Mouse (Mus musculus) neural tube, embryonic 13.5 days (tissue): ENCODE results near the gene Impad1. TPM values are rescaled to one million over a fixed set of nuclear protein-coding genes. Genes with fewer than 3 reads are reported as not detected.

Source experiments
- ATAC-seq: fragments of 200-750 bp; cut with Nextera tagmentation; 2 replicates; pipeline ENCODE4 v1.8.0; 2017; ENCODE audit warnings: low read depth, mild to moderate bottlenecking, moderate TSS enrichment, moderate library complexity
- H3K27ac ChIP-seq: fragments of 300-500 bp; sonication (generic); replicated peaks from 2 replicates; pipeline ENCODE4 v1.5.1; 2015; ENCODE audit warnings: moderate library complexity, mild to moderate bottlenecking, inconsistent platforms
- H3K27me3 ChIP-seq: fragments of 300-500 bp; sonication (generic); 2 replicates; pipeline ENCODE4 v1.6.1; 2015; ENCODE audit warnings: mild to moderate bottlenecking, inconsistent platforms
- H3K36me3 ChIP-seq: fragments of 300-500 bp; sonication (generic); 2 replicates; pipeline ENCODE4 v1.6.1; 2015; ENCODE audit warnings: mild to moderate bottlenecking, inconsistent platforms
- H3K4me1 ChIP-seq: fragments of 300-500 bp; sonication (generic); replicated peaks from 2 replicates; pipeline ENCODE4 v1.6.1; 2015; ENCODE audit warnings: inconsistent platforms
- H3K4me2 ChIP-seq: fragments of 300-500 bp; sonication (generic); 2 replicates; pipeline ENCODE4 v1.6.1; 2015; ENCODE audit warnings: inconsistent platforms, mild to moderate bottlenecking, moderate library complexity
- H3K4me3 ChIP-seq: fragments of 300-500 bp; sonication (generic); 2 replicates; pipeline ENCODE4 v1.5.1; 2015; ENCODE audit warnings: mild to moderate bottlenecking, inconsistent platforms
- H3K9ac ChIP-seq: fragments of 300-500 bp; sonication (generic); 2 replicates; pipeline ENCODE4 v1.6.1; 2015; ENCODE audit warnings: moderate library complexity, mild to moderate bottlenecking, inconsistent platforms
- H3K9me3 ChIP-seq: fragments of 300-500 bp; sonication (generic); 2 replicates; pipeline ENCODE4 v1.6.1; 2016; ENCODE audit warnings: inconsistent platforms
- whole genome bisulfite sequencing: fragments of 180-500 bp; shearing (Covaris S2); methylation state at CpG from one replicate; pipeline ENCODE4 v1.1.7; 2015; 5-methylcytosine and 5-hydroxymethylcytosine counted together
- polyA plus RNA-seq: library from polyadenylated mRNA; unstranded; fragments of >200 nt; fragmentation: Nextera tagmentation; extraction: Ambion mirVana; gene quantifications from 2 replicates; pipeline ENCODE4 v1.2.1, GENCODE M21; 2015

Gene Impad1
- polyA plus RNA-seq, 1 experiment from 2014 or later = 32.3 TPM

- H3K27ac ChIP-seq = no peak overlapping the region
- no peaks in the 10 kb centered on the region for H3K4me1 ChIP-seq
- H3K4me3 ChIP-seq = no peak overlapping the region
- ATAC-seq = no peak
- H3K9ac ChIP-seq = no peak overlapping the region
- no peak overlapping the region for H3K4me2 ChIP-seq
- H3K27me3 ChIP-seq = no peaks in the 10 kb centered on the region
- 0 out of 2 replicates have a peak, but pooled peaks cover 12% of the 10 kb centered on the region for H3K9me3 ChIP-seq
- peaks cover 39% of the 10 kb centered on the region for H3K36me3 ChIP-seq
These were observed 13.8 kb downstream of the Impad1 start for GRCm38 (mm10) chr4:4779265-4779770.

DNA sequence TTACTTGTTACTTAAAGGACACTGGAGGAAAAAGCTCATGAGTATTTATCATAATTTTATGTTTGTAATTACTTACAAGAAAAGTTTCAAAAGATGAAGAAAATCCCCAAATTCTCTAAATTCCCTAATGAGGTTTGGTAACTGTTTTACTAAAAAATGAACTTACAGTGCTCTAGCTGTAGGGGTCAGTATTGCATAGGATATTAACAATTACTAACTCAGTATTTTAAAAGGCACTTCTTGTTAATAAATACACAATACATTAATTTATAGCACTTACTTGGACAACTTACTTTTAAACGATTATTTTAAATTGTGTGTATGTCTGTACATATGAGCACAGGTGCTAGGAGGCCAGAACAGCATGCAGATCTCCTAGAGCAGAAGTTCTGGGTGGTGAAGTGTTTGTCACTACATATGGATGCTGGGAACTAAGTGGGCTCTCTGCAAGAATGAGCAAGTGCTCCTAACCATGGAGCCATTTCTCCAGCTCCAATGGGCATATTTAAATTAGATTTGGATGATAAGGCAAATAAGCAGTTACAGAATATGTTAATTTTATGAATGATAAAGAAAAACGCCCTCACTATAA is 21.5 kb downstream of the Impad1 start:
- Histone ChIP-seq H3K36me3 (peaks cover 27% of the 10 kb centered on the region), H3K9me3 (no peaks in the 10 kb centered on the region), H3K27me3 (no peaks in the 10 kb centered on the region), H3K27ac (no peak overlapping the region), H3K4me3 (no peak overlapping the region), H3K4me2 (no peak overlapping the region), H3K9ac (no peak overlapping the region), H3K4me1 (no peaks in the 10 kb centered on the region)
- ATAC-seq = no peak
- WGBS = 71% methylated on average over 2 of the region's 2 CpGs

- Histone ChIP-seq H3K27ac (no peak overlapping the region), H3K4me1 (no peaks in the 10 kb centered on the region), H3K27me3 (no peaks in the 10 kb centered on the region), H3K4me2 (no peak overlapping the region), H3K9me3 (no peaks in the 10 kb centered on the region), H3K4me3 (no peak overlapping the region), H3K36me3 (peaks cover 19% of the 10 kb centered on the region), H3K9ac (no peak overlapping the region)
- 81% methylated on average over 5 of the region's 5 CpGs for WGBS
- ATAC-seq = no peak
These were observed 27.3 kb downstream of the Impad1 start for GRCm38 (mm10) chr4:4765806-4766205.

- ATAC-seq = no peak
- Histone ChIP-seq H3K9me3 (no peaks in the 10 kb centered on the region), H3K4me3 (no peak overlapping the region), H3K36me3 (no peaks in the 10 kb centered on the region), H3K4me2 (no peak overlapping the region), H3K9ac (no peak overlapping the region), H3K27ac (no peak overlapping the region), H3K4me1 (no peaks in the 10 kb centered on the region), H3K27me3 (no peaks in the 10 kb centered on the region)
- WGBS = 89% methylated on average over 4 of the region's 4 CpGs
These were observed 34.8 kb downstream of the Impad1 start for GRCm38 (mm10) chr4:4758376-4758775.

DNA sequence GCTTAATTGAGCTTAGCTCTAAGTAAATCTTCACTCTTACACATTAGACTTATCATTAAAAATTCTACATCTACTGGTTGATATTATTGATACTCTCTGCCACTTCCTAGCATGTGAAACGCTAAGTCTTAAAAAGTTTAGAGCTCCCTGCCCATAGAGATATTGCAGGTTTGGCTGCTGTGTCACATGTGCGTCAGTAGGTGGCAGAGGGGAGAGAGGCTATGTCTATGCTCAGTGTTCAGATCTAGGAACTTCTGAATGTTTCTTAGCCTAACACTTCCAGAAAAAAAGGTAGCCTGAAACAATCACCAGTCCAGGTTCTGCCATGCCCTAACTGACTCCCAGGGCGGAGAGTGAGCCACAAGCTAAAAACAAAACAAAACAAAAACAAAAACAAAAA is 63.7 kb downstream of the Impad1 start:
- Histone ChIP-seq H3K36me3 (no peaks in the 10 kb centered on the region), H3K4me2 (no peak overlapping the region), H3K4me3 (no peak overlapping the region), H3K9me3 (no peaks in the 10 kb centered on the region), H3K4me1 (no peaks in the 10 kb centered on the region), H3K27ac (no peak overlapping the region), H3K9ac (no peak overlapping the region), H3K27me3 (no peaks in the 10 kb centered on the region)
- 69% methylated on average over 3 of the region's 3 CpGs for WGBS
- 0 out of 2 replicates have a peak, but pooled peaks have one; percentile 43 for ATAC-seq

DNA sequence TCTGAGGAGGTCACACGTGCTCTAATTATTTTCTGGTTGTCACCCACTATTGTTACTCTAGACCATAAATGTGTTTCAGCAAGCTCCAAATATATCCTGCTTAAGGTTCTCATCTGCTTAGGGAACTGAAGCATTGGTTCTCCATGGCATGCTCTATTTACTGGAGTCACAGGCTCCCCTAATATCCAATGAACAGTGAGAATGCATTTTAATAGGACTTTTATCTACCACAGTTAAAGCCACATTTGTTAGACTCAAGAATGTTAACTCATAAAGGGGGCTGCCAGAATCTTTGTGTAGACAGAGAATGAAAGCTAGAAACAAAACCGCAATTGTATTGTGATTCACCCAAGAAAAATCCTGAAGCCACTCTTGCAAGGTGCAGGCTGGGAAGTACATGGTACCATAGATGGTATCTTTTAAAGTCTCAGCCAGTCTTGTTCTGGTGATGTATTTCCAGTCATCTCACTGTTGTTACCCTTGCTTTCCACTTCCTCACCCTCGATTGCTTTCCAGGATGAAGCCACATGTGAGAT is 66.8 kb downstream of the Impad1 start:
- no peak for ATAC-seq
- Histone ChIP-seq H3K4me2 (no peak overlapping the region), H3K36me3 (no peaks in the 10 kb centered on the region), H3K4me3 (no peak overlapping the region), H3K9ac (no peak overlapping the region), H3K4me1 (no peaks in the 10 kb centered on the region), H3K9me3 (no peaks in the 10 kb centered on the region), H3K27ac (no peak overlapping the region), H3K27me3 (no peaks in the 10 kb centered on the region)
- 77% methylated on average over 3 of the region's 3 CpGs for WGBS

DNA sequence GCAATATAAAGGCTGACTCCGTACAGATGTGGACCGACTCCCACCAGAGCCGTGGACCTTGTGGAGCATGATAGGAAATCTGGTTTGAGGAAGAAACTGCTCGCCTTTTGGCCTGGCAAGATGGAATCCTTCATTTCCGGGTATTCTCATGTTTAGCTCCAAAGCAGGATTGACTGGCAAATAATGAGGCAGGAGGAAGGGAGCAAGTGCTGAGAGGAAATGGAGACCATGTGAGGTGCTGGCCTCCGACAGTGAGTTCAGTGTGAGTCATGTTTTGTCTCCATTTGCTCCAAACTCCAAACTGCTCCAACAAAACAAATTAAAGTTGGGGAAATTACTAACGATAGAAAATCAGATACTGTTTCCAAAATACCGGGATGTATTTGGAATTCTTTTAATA is 69.3 kb downstream of the Impad1 start:
- Histone ChIP-seq H3K27ac (no peak overlapping the region), H3K9ac (no peak overlapping the region), H3K36me3 (no peaks in the 10 kb centered on the region), H3K4me2 (no peak overlapping the region), H3K4me1 (no peaks in the 10 kb centered on the region), H3K27me3 (no peaks in the 10 kb centered on the region), H3K9me3 (no peaks in the 10 kb centered on the region), H3K4me3 (no peak overlapping the region)
- ATAC-seq = no peak
- WGBS = 85% methylated on average over 8 of the region's 8 CpGs

DNA sequence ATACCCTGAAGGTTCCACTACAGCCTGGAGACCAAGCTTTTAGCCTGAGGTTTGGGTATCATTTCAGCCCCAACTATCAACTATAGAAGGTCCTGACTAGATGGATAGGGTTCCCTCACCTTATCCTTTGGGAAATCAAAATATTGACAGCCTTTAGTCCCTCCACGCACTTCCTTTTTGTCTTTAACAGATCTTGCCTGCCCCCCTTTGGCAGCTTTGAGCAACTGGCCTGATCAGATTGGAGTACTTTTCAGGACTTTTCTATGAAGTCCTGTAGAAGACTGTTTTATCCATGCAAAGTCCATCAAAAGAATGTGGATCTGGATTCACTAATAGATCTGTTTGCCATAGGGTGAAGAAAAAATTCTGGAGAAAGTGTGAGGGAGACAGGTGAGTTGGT is 71.1 kb downstream of the Impad1 start:
- Histone ChIP-seq H3K4me3 (no peak overlapping the region), H3K9ac (no peak overlapping the region), H3K27ac (no peak overlapping the region), H3K27me3 (no peaks in the 10 kb centered on the region), H3K4me2 (no peak overlapping the region), H3K9me3 (no peaks in the 10 kb centered on the region), H3K36me3 (no peaks in the 10 kb centered on the region), H3K4me1 (no peaks in the 10 kb centered on the region)
- WGBS = 39% methylated on average over 1 of the region's 1 CpGs
- ATAC-seq = no peak

- Histone ChIP-seq H3K9me3 (no peaks in the 10 kb centered on the region), H3K36me3 (no peaks in the 10 kb centered on the region), H3K27ac (no peak overlapping the region), H3K4me1 (no peaks in the 10 kb centered on the region), H3K4me3 (no peak overlapping the region), H3K4me2 (no peak overlapping the region), H3K9ac (no peak overlapping the region), H3K27me3 (no peaks in the 10 kb centered on the region)
- 76% methylated on average over 4 of the region's 4 CpGs for WGBS
- no peak for ATAC-seq
These were observed 75.3 kb downstream of the Impad1 start for GRCm38 (mm10) chr4:4717763-4718347.
